Mouse (Mus musculus): ENCODE measurements around the gene Kif6.

DNA sequence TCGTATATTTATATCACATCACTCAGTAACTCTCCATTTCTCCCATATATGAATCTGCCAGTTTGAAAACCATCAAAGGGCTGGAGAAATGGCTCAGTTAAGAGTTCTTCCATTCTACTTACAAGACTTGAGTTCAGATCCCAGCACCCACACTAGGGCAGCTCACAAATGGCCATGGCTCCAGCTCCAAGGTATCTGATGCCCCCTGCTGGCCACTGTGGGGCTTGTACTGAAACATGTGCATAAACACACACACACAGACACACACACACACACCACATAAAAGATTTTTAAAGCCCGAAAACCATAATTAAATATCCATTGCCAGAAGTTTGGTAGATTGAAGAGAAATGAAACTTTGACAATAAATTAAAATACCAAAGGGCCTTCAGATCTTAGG lies 111.3 kb downstream of the Kif6 start:
- TF ChIP-seq GATA1 (IDR thresholded peaks at IDR 0.05; ENCODE audit: borderline replicate concordance, low read length) (no peak), FLI1 (IDR thresholded peaks at IDR 0.05; ENCODE audit: low read length) (no peak)

Measured in megakaryocyte, embryonic 14.5 days (primary cell).